Mouse (Mus musculus) embryonic facial prominence, embryonic 14.5 days (tissue): ENCODE data around the gene Lypd4. TPM values are rescaled to one million over a fixed set of nuclear protein-coding genes. Genes with fewer than 3 reads are reported as not detected.

ENCODE experiments used
- ATAC-seq: fragments of 200-750 bp; cut with Nextera tagmentation; 2 replicates; pipeline ENCODE4 v1.8.0; 2017; ENCODE audit warnings: low read depth, moderate number of reproducible peaks, moderate TSS enrichment
- DNase-seq: peaks from one replicate; pipeline ENCODE4 v3.0.0-alpha.2; 2015; ENCODE audit warnings: low spot score
- H3K27ac ChIP-seq: fragments of 300-500 bp; sonication (generic); replicated peaks from 2 replicates; pipeline ENCODE4 v1.5.1; 2014; ENCODE audit warnings: low read depth, mild to moderate bottlenecking, low read length, moderate library complexity
- H3K27me3 ChIP-seq: fragments of 300-500 bp; sonication (generic); replicated peaks from 2 replicates; pipeline ENCODE4 v1.6.1; 2014; ENCODE audit warnings: low read length; ENCODE audit not compliant: control insufficient read depth, insufficient read depth
- H3K36me3 ChIP-seq: fragments of 300-500 bp; sonication (generic); 2 replicates; pipeline ENCODE4 v1.6.1; 2014; ENCODE audit warnings: low read length, mixed read lengths; ENCODE audit not compliant: control insufficient read depth, insufficient read depth
- H3K4me1 ChIP-seq: fragments of 300-500 bp; sonication (generic); 2 replicates; pipeline ENCODE4 v1.6.1; 2014; ENCODE audit warnings: antibody characterized with exemption, low read length; ENCODE audit not compliant: control insufficient read depth, insufficient read depth
- H3K4me2 ChIP-seq: fragments of 300-500 bp; sonication (generic); 2 replicates; pipeline ENCODE4 v1.6.1; 2014; ENCODE audit warnings: low read depth, mild to moderate bottlenecking, low read length, moderate library complexity, mixed read lengths
- H3K4me3 ChIP-seq: fragments of 300-500 bp; sonication (generic); 2 replicates; pipeline ENCODE4 v1.5.1; 2014; ENCODE audit warnings: low read depth, mild to moderate bottlenecking, low read length
- H3K9ac ChIP-seq: fragments of 300-500 bp; sonication (generic); 2 replicates; pipeline ENCODE4 v1.6.1; 2014; ENCODE audit warnings: low read depth, mild to moderate bottlenecking, low read length, moderate library complexity, mixed read lengths
- H3K9me3 ChIP-seq: fragments of 300-500 bp; sonication (generic); 2 replicates; pipeline ENCODE4 v1.6.1; 2016; ENCODE audit warnings: low read length; ENCODE audit not compliant: control insufficient read depth
- WGBS: fragments of 180-500 bp; shearing (Covaris S2); extraction: QIAGEN DNeasy Blood & Tissue Kit; methylation state at CpG from one replicate; pipeline ENCODE4 v1.1.7; 2014; 5-methylcytosine and 5-hydroxymethylcytosine counted together
- polyA plus RNA-seq: library from polyadenylated mRNA; unstranded; fragments of >200 nt; fragmentation: Nextera tagmentation; extraction: Ambion mirVana; gene quantifications from 2 replicates; pipeline ENCODE4 v1.2.1, GENCODE M21; 2014

Lypd4 gene
- polyA plus RNA-seq, 1 experiment from 2014 or later: not detected

DNA sequence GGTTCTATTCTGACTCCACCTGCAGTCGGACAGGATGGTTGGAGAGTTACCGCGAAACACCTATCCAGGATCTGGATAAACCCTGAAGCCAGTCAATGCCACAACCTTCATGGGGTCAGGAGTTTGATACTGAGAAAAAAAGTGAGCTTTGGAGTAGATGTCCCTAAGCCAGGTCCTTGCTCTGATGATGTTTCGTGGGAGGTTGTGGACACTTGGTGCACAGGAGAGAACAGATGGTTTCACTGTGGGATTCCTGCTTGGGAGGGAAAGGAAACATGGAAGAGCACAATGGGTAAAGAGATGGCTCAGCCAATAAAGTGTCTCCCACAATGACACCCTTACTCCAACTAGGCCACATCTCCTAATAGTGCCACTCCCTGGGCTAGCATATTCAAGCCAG, 42.6 kb downstream of the Lypd4 start:
- Histone ChIP-seq H3K9ac (no peak overlapping the region), H3K36me3 (no peaks in the 10 kb centered on the region), H3K9me3 (no peaks in the 10 kb centered on the region), H3K27me3 (no peaks in the 10 kb centered on the region), H3K4me2 (no peak overlapping the region), H3K4me3 (no peak overlapping the region), H3K4me1 (no peaks in the 10 kb centered on the region), H3K27ac (no peak overlapping the region)
- no peak for ATAC-seq
- 89% methylated on average over 4 of the region's 4 CpGs for WGBS
- no peak for DNase-seq

DNA sequence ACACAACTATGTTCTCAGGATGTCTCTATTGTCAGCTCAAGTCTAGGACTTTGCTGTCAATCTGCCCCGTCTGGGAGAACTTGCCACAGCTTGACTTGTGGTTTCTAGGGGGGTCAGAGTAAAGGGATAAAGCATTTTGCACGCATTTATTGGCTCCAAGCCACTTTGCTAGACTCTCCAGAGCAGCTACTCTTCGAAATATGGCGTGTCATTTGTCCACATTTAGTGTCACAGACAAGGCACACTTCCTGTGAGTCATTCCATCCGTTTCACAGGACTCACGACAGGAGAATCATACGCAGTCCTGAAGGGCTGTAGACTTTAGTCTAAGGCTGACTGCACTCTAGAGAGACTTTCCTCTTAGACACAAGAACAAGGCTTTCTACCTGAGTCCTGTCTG, 45.3 kb downstream of the Lypd4 start:
- 55% methylated on average over 7 of the region's 7 CpGs for WGBS
- H3K9ac ChIP-seq: no peak overlapping the region
- H3K27me3 ChIP-seq: no peaks in the 10 kb centered on the region
- no peak overlapping the region for H3K4me2 ChIP-seq
- DNase-seq: no peak
- no peaks in the 10 kb centered on the region for H3K36me3 ChIP-seq
- ATAC-seq: no peak
- H3K4me3 ChIP-seq: no peak overlapping the region
- H3K4me1 ChIP-seq: no peaks in the 10 kb centered on the region
- no peaks in the 10 kb centered on the region for H3K9me3 ChIP-seq
- no peak overlapping the region for H3K27ac ChIP-seq

GRCm38 (mm10) chr7:24817502-24817901, 52.2 kb downstream of the Lypd4 start:
- DNase-seq (peak; percentile 54), ATAC-seq (peak; percentile 62; the same call in 1 of the 2 replicates)
- Histone ChIP-seq H3K9me3 (no peaks in the 10 kb centered on the region), H3K27ac (no peak overlapping the region), H3K27me3 (no peaks in the 10 kb centered on the region), H3K4me2 (no peak overlapping the region), H3K9ac (no peak overlapping the region), H3K36me3 (no peaks in the 10 kb centered on the region), H3K4me3 (no peak overlapping the region), H3K4me1 (no peaks in the 10 kb centered on the region)
- WGBS: 3% methylated on average over 3 of the region's 3 CpGs

Other genes starting within 250 kb of the Lypd4 start
- 24.7 TPM in 2 replicates for gene Lypd3, start 233.4 kb downstream of the Lypd4 start, polyA plus RNA-seq
- gene Tex101, start 193.3 kb downstream of the Lypd4 start, polyA plus RNA-seq: not detected in 2 replicates
- gene BC049730, start 160.7 kb downstream of the Lypd4 start, polyA plus RNA-seq: not detected in 2 replicates
- gene Gm4763, start 143.0 kb downstream of the Lypd4 start, polyA plus RNA-seq: not detected in 2 replicates
- gene Cd177, start 109.6 kb downstream of the Lypd4 start, polyA plus RNA-seq: 0.70 and 0.98 TPM in 2 replicates
- 0.46 and 0.56 TPM in 2 replicates for gene Ceacam10, start 92.7 kb downstream of the Lypd4 start, polyA plus RNA-seq
- 14.7 and 16.4 TPM in 2 replicates for gene Gm9844, start 7.7 kb downstream of the Lypd4 start, polyA plus RNA-seq
- not detected in 2 replicates for gene Dmrtc2, start 116 bp upstream of the Lypd4 start, polyA plus RNA-seq
- gene Rps19, start 14.4 kb upstream of the Lypd4 start, polyA plus RNA-seq: 3,017 and 3,062 TPM in 2 replicates
- gene Cd79a, start 27.4 kb upstream of the Lypd4 start, polyA plus RNA-seq: 0.35 and 0.60 TPM in 2 replicates
- gene Arhgef1, start 33.0 kb upstream of the Lypd4 start, polyA plus RNA-seq: 86.7 and 89.3 TPM in 2 replicates
- gene Gm4881, start 74.6 kb upstream of the Lypd4 start, polyA plus RNA-seq: not detected in 2 replicates
- gene Rabac1, start 102.8 kb upstream of the Lypd4 start, polyA plus RNA-seq: 218 and 219 TPM in 2 replicates
- gene Atp1a3, start 136.0 kb upstream of the Lypd4 start, polyA plus RNA-seq: 7.2 and 9.0 TPM in 2 replicates
- gene Grik5, start 202.4 kb upstream of the Lypd4 start, polyA plus RNA-seq: 7.0 and 8.3 TPM in 2 replicates
- gene Zfp574, start 202.6 kb upstream of the Lypd4 start, polyA plus RNA-seq: 24.1 and 25.2 TPM in 2 replicates